Mouse (Mus musculus) retina, postnatal 7 days (tissue): ENCODE results near the gene Rabggtb.

Experiments
- DNase-seq: peaks from one replicate; pipeline ENCODE4 v3.0.0-alpha.2; 2012; ENCODE audit warnings: low read depth, low spot score

Gene Rabggtb

GRCm38 (mm10) chr3:153912546-153913509, at the start of gene Rabggtb:
Gene Rabggtb, minus strand, starts transcription at chr3:153913009.
- DNase-seq, result peak; percentile 91

GRCm38 (mm10) chr3:153961632-153962389, 49.0 kb upstream of the Rabggtb start:
- no peak for DNase-seq

GRCm38 (mm10) chr3:153960884-153961283, 48.1 kb upstream of the Rabggtb start:
- DNase-seq, result no peak

GRCm38 (mm10) chr3:153959731-153960207, 47.0 kb upstream of the Rabggtb start:
- DNase-seq, result no peak

- DNase-seq, result peak; percentile 36
Observed at GRCm38 (mm10) chr3:153959035-153959730, 46.4 kb upstream of the Rabggtb start.

GRCm38 (mm10) chr3:153957916-153958315, 45.1 kb upstream of the Rabggtb start:
- no peak for DNase-seq

GRCm38 (mm10) chr3:153948176-153948575, 35.4 kb upstream of the Rabggtb start:
- no peak for DNase-seq

GRCm38 (mm10) chr3:153947271-153947670, 34.5 kb upstream of the Rabggtb start:
- no peak for DNase-seq

GRCm38 (mm10) chr3:153944335-153944990, 31.7 kb upstream of the Rabggtb start, which contains the start of gene Acadm:
Gene Acadm, minus strand, starts transcription at chr3:153944632.
- peak; percentile 90 for DNase-seq

- no peak for DNase-seq
Observed at GRCm38 (mm10) chr3:153943901-153944334, 31.1 kb upstream of the Rabggtb start.

- DNase-seq, result no peak
Observed at GRCm38 (mm10) chr3:153943003-153943640, 30.3 kb upstream of the Rabggtb start.

GRCm38 (mm10) chr3:153941613-153942012, 28.8 kb upstream of the Rabggtb start:
- no peak for DNase-seq

- DNase-seq, result no peak
Observed at GRCm38 (mm10) chr3:153940486-153940885, 27.7 kb upstream of the Rabggtb start.

GRCm38 (mm10) chr3:153940021-153940420, 27.2 kb upstream of the Rabggtb start:
- no peak for DNase-seq

- DNase-seq, result no peak
Observed at GRCm38 (mm10) chr3:153937116-153937810, 24.5 kb upstream of the Rabggtb start.

- DNase-seq, result no peak
Observed at GRCm38 (mm10) chr3:153935878-153936277, 23.1 kb upstream of the Rabggtb start.

- no peak for DNase-seq
Observed at GRCm38 (mm10) chr3:153932461-153932860, 19.7 kb upstream of the Rabggtb start.

GRCm38 (mm10) chr3:153929526-153929925, 16.7 kb upstream of the Rabggtb start:
- DNase-seq, result no peak

- DNase-seq, result no peak
Observed at GRCm38 (mm10) chr3:153926333-153926732, 13.5 kb upstream of the Rabggtb start.
